Mouse (Mus musculus): ENCODE measurements around the gene Mustn1.

- TF ChIP-seq CTCF (IDR thresholded peaks at IDR 0.05; ENCODE audit: low read depth) (no peak), EP300 (optimal IDR thresholded peaks at IDR 0.05) (no peak)
Measured at GRCm38 (mm10) chr14:30925492-30925891, 46.5 kb downstream of the Mustn1 start.
